Mouse (Mus musculus): ENCODE results near the gene Kcnk2.

Kcnk2 gene

GRCm38 (mm10) chr1:189402223-189402943, at the start of gene Kcnk2:
TSS of gene Kcnk2 (minus strand) at chr1:189402273.
- no peak for DNase-seq (ENCODE audit: low read depth)

- no peak for DNase-seq (ENCODE audit: low read depth)
Observed at GRCm38 (mm10) chr1:189440741-189441140, 38.7 kb upstream of the Kcnk2 start.

GRCm38 (mm10) chr1:189437126-189437525, 35.1 kb upstream of the Kcnk2 start:
- DNase-seq (ENCODE audit: low read depth) = no peak

- DNase-seq (ENCODE audit: low read depth) = no peak
Observed at GRCm38 (mm10) chr1:189435452-189435851, 33.4 kb upstream of the Kcnk2 start.

GRCm38 (mm10) chr1:189431479-189431878, 29.4 kb upstream of the Kcnk2 start:
- no peak for DNase-seq (ENCODE audit: low read depth)

GRCm38 (mm10) chr1:189430534-189430933, 28.5 kb upstream of the Kcnk2 start:
- DNase-seq (ENCODE audit: low read depth) = no peak

- no peak for DNase-seq (ENCODE audit: low read depth)
Observed at GRCm38 (mm10) chr1:189429566-189429965, 27.5 kb upstream of the Kcnk2 start.

- DNase-seq (ENCODE audit: low read depth) = no peak
Observed at GRCm38 (mm10) chr1:189426252-189426651, 24.2 kb upstream of the Kcnk2 start.

- no peak for DNase-seq (ENCODE audit: low read depth)
Observed at GRCm38 (mm10) chr1:189419914-189420313, 17.8 kb upstream of the Kcnk2 start.

GRCm38 (mm10) chr1:189409906-189410305, 7.8 kb upstream of the Kcnk2 start:
- no peak for DNase-seq (ENCODE audit: low read depth)

- peak; percentile 93 for DNase-seq (ENCODE audit: low read depth)
Observed at GRCm38 (mm10) chr1:189405221-189405620, 3.1 kb upstream of the Kcnk2 start.

GRCm38 (mm10) chr1:189403546-189403945, 1.5 kb upstream of the Kcnk2 start:
- DNase-seq (ENCODE audit: low read depth) = no peak

GRCm38 (mm10) chr1:189403139-189403538, 1.1 kb upstream of the Kcnk2 start:
- no peak for DNase-seq (ENCODE audit: low read depth)

- no peak for DNase-seq (ENCODE audit: low read depth)
Observed at GRCm38 (mm10) chr1:189386848-189387247, 15.2 kb downstream of the Kcnk2 start.

- no peak for DNase-seq (ENCODE audit: low read depth)
Observed at GRCm38 (mm10) chr1:189386141-189386540, 15.9 kb downstream of the Kcnk2 start.

- peak; percentile 45 for DNase-seq (ENCODE audit: low read depth)
Observed at GRCm38 (mm10) chr1:189367722-189368121, 34.4 kb downstream of the Kcnk2 start.

GRCm38 (mm10) chr1:189364188-189364587, 37.9 kb downstream of the Kcnk2 start:
- DNase-seq (ENCODE audit: low read depth) = no peak

- DNase-seq (ENCODE audit: low read depth) = no peak
Observed at GRCm38 (mm10) chr1:189362579-189362978, 39.5 kb downstream of the Kcnk2 start.

- no peak for DNase-seq (ENCODE audit: low read depth)
Observed at GRCm38 (mm10) chr1:189359699-189360098, 42.4 kb downstream of the Kcnk2 start.

GRCm38 (mm10) chr1:189353887-189354286, 48.2 kb downstream of the Kcnk2 start:
- DNase-seq (ENCODE audit: low read depth) = no peak

- DNase-seq (ENCODE audit: low read depth) = no peak
Observed at GRCm38 (mm10) chr1:189351804-189352203, 50.3 kb downstream of the Kcnk2 start.

- DNase-seq (ENCODE audit: low read depth) = no peak
Observed at GRCm38 (mm10) chr1:189349205-189349604, 52.9 kb downstream of the Kcnk2 start.

- DNase-seq (ENCODE audit: low read depth) = no peak
Observed at GRCm38 (mm10) chr1:189345166-189345565, 56.9 kb downstream of the Kcnk2 start.
